Mouse (Mus musculus): ENCODE results near the gene Csf3. TPM values are rescaled to one million over a fixed set of nuclear protein-coding genes. Genes with fewer than 3 reads are reported as not detected.
"Not testable (repeated sequence)": the region's sequence is repeated elsewhere in the genome, so short reads cannot be mapped to it uniquely, and the experiment has no call there.

Csf3 gene
- polyA plus RNA-seq (2011; ENCODE audit: insufficient read length, low read depth, missing spikeins), result 0.35 TPM in 1 of 2 replicates, not detected in the other

GRCm38 (mm10) chr11:98701213-98701670 lies at the start of gene Csf3:
Gene Csf3, plus strand, starts transcription at chr11:98701263.
- Histone ChIP-seq H3K4me1 (ENCODE audit: control insufficient read depth, insufficient read depth, low read length) (no peaks in the 10 kb centered on the region; the same call in 1 of the 2 replicates), H3K27ac (ENCODE audit: insufficient read depth, low read length) (no peak within 1 kb of the TSS), H3K4me3 (ENCODE audit: insufficient read depth, low read length) (no peak within 1 kb of the TSS)
- TF ChIP-seq CTCF (IDR thresholded peaks at IDR 0.05; ENCODE audit: borderline replicate concordance, insufficient read depth, low read length) (no peak), POLR2A (IDR thresholded peaks at IDR 0.05; ENCODE audit: low read depth, low read length) (no peak)

- not testable (repeated sequence) for H3K4me1 ChIP-seq (ENCODE audit: control insufficient read depth, insufficient read depth, low read length); H3K4me3 ChIP-seq (ENCODE audit: insufficient read depth, low read length); H3K27ac ChIP-seq (ENCODE audit: insufficient read depth, low read length)
Measured at GRCm38 (mm10) chr11:98655076-98655475, 46.0 kb upstream of the Csf3 start.

- no peak overlapping the region for H3K27ac ChIP-seq (ENCODE audit: insufficient read depth, low read length)
- H3K4me1 ChIP-seq (ENCODE audit: control insufficient read depth, insufficient read depth, low read length), result no peaks in the 10 kb centered on the region
- TF ChIP-seq CTCF (IDR thresholded peaks at IDR 0.05; ENCODE audit: borderline replicate concordance, insufficient read depth, low read length) (peak; percentile 8; the same call in 1 of the 2 replicates), POLR2A (IDR thresholded peaks at IDR 0.05; ENCODE audit: low read depth, low read length) (no peak)
- H3K4me3 ChIP-seq (ENCODE audit: insufficient read depth, low read length), result no peak overlapping the region
Measured at GRCm38 (mm10) chr11:98660517-98660916, 40.5 kb upstream of the Csf3 start.

- Histone ChIP-seq H3K27ac (ENCODE audit: insufficient read depth, low read length) (no peak within 1 kb of the TSS), H3K4me1 (ENCODE audit: control insufficient read depth, insufficient read depth, low read length) (no peaks in the 10 kb centered on the region), H3K4me3 (ENCODE audit: insufficient read depth, low read length) (no peak within 1 kb of the TSS)
- no peak for TF ChIP-seq CTCF (IDR thresholded peaks at IDR 0.05; ENCODE audit: borderline replicate concordance, insufficient read depth, low read length)
- TF ChIP-seq POLR2A (IDR thresholded peaks at IDR 0.05; ENCODE audit: low read depth, low read length), result no peak
Measured at GRCm38 (mm10) chr11:98664091-98664490, 37.0 kb upstream of the Csf3 start, which contains the start of gene Gsdma. Gene Gsdma, plus strand, starts transcription at chr11:98664351.

- H3K4me1 ChIP-seq (ENCODE audit: control insufficient read depth, insufficient read depth, low read length), result no peaks in the 10 kb centered on the region
- H3K4me3 ChIP-seq (ENCODE audit: insufficient read depth, low read length), result no peak overlapping the region
- no peak overlapping the region for H3K27ac ChIP-seq (ENCODE audit: insufficient read depth, low read length)
- no peak for TF ChIP-seq POLR2A (IDR thresholded peaks at IDR 0.05; ENCODE audit: low read depth, low read length)
- TF ChIP-seq CTCF (IDR thresholded peaks at IDR 0.05; ENCODE audit: borderline replicate concordance, insufficient read depth, low read length), result no peak
Measured at GRCm38 (mm10) chr11:98668984-98669383, 32.1 kb upstream of the Csf3 start.

- no peaks in the 10 kb centered on the region for H3K4me1 ChIP-seq (ENCODE audit: control insufficient read depth, insufficient read depth, low read length)
- H3K27ac ChIP-seq (ENCODE audit: insufficient read depth, low read length), result no peak overlapping the region
- TF ChIP-seq CTCF (IDR thresholded peaks at IDR 0.05; ENCODE audit: borderline replicate concordance, insufficient read depth, low read length), result no peak
- no peak for TF ChIP-seq POLR2A (IDR thresholded peaks at IDR 0.05; ENCODE audit: low read depth, low read length)
- no peak overlapping the region for H3K4me3 ChIP-seq (ENCODE audit: insufficient read depth, low read length)
Measured at GRCm38 (mm10) chr11:98671284-98671815, 29.7 kb upstream of the Csf3 start.

- Histone ChIP-seq H3K27ac (ENCODE audit: insufficient read depth, low read length) (no peak overlapping the region), H3K4me3 (ENCODE audit: insufficient read depth, low read length) (no peak overlapping the region), H3K4me1 (ENCODE audit: control insufficient read depth, insufficient read depth, low read length) (no peaks in the 10 kb centered on the region)
- TF ChIP-seq CTCF (IDR thresholded peaks at IDR 0.05; ENCODE audit: borderline replicate concordance, insufficient read depth, low read length), result no peak
- TF ChIP-seq POLR2A (IDR thresholded peaks at IDR 0.05; ENCODE audit: low read depth, low read length), result no peak
Measured at GRCm38 (mm10) chr11:98671857-98672256, 29.2 kb upstream of the Csf3 start.

- H3K27ac ChIP-seq (ENCODE audit: insufficient read depth, low read length), result no peak overlapping the region
- TF ChIP-seq POLR2A (IDR thresholded peaks at IDR 0.05; ENCODE audit: low read depth, low read length), result no peak
- no peak for TF ChIP-seq CTCF (IDR thresholded peaks at IDR 0.05; ENCODE audit: borderline replicate concordance, insufficient read depth, low read length)
- no peaks in the 10 kb centered on the region for H3K4me1 ChIP-seq (ENCODE audit: control insufficient read depth, insufficient read depth, low read length)
- H3K4me3 ChIP-seq (ENCODE audit: insufficient read depth, low read length), result no peak overlapping the region
Measured at GRCm38 (mm10) chr11:98672482-98672881, 28.6 kb upstream of the Csf3 start.

- not testable (repeated sequence) for H3K27ac ChIP-seq (ENCODE audit: insufficient read depth, low read length); H3K4me3 ChIP-seq (ENCODE audit: insufficient read depth, low read length); H3K4me1 ChIP-seq (ENCODE audit: control insufficient read depth, insufficient read depth, low read length)
Measured at GRCm38 (mm10) chr11:98673136-98673535, 27.9 kb upstream of the Csf3 start.

- no peak overlapping the region for H3K27ac ChIP-seq (ENCODE audit: insufficient read depth, low read length)
- no peak for TF ChIP-seq POLR2A (IDR thresholded peaks at IDR 0.05; ENCODE audit: low read depth, low read length)
- TF ChIP-seq CTCF (IDR thresholded peaks at IDR 0.05; ENCODE audit: borderline replicate concordance, insufficient read depth, low read length), result no peak
- no peak overlapping the region for H3K4me3 ChIP-seq (ENCODE audit: insufficient read depth, low read length)
- no peaks in the 10 kb centered on the region for H3K4me1 ChIP-seq (ENCODE audit: control insufficient read depth, insufficient read depth, low read length)
Measured at GRCm38 (mm10) chr11:98675829-98676363, 25.2 kb upstream of the Csf3 start.

Measured in embryonic fibroblast, embryonic 13.5 days (primary cell).